ENCODE assay signal across 26 mouse cellular contexts in genomic region chr5:122011289-122011688, GRCm38 (mm10). TPM values are rescaled to one million over a fixed set of nuclear protein-coding genes. Genes with fewer than 3 reads are reported as not detected.
A peak's percentile ranks its signal among the peaks of the same experiment; 100 is the strongest.
DNase-seq lines count a peak whose midpoint lies in the region; ATAC-seq lines count a peak whose summit lies in the region.
"Had no signal": no experiment of that assay in that cellular context is flagged by ENCODE, and none has a peak within 500 bp of the region (broad histone marks: within the 10 kb centered on the region; RNA-seq: fewer than 3 reads in every experiment).

No protein-coding gene starts in this region.

- no peak overlapping the region for H3K4me2 ChIP-seq in kidney, embryonic 15.5 days
- no peak overlapping the region for H3K4me2 ChIP-seq in embryonic facial prominence, embryonic 11.5 days (ENCODE audit: low read depth, low read length)
- H3K4me2 ChIP-seq: forebrain, embryonic 13.5 days; liver, embryonic 13.5 days; midbrain, embryonic 15.5 days had no signal

- H3K9ac ChIP-seq in kidney, embryonic 15.5 days, result no peak overlapping the region
- no peak overlapping the region for H3K9ac ChIP-seq in embryonic facial prominence, embryonic 11.5 days (replicated peaks; ENCODE audit: low read length)
- H3K9ac ChIP-seq: forebrain, embryonic 13.5 days; liver, embryonic 13.5 days; midbrain, embryonic 15.5 days had no signal

- H3K4me1 ChIP-seq in kidney, embryonic 15.5 days, result peaks cover 6% of the 10 kb centered on the region
- no peaks in the 10 kb centered on the region for H3K4me1 ChIP-seq in embryonic facial prominence, embryonic 11.5 days (ENCODE audit: control insufficient read depth, insufficient read depth, low read length)
- H3K4me1 ChIP-seq: forebrain, embryonic 13.5 days; midbrain, embryonic 15.5 days had no signal

- WGBS in kidney, embryonic 15.5 days, result 34% methylated on average over 9 of the region's 9 CpGs
- WGBS in embryonic facial prominence, embryonic 11.5 days, result 25% methylated on average over 9 of the region's 9 CpGs

- H3K36me3 ChIP-seq in kidney, embryonic 15.5 days, result peaks cover 5% of the 10 kb centered on the region; the same call in 1 of the 2 replicates
- H3K36me3 ChIP-seq in embryonic facial prominence, embryonic 11.5 days (replicated peaks; ENCODE audit: control insufficient read depth, insufficient read depth, low read depth, low read length), result no peaks in the 10 kb centered on the region
- H3K36me3 ChIP-seq: liver, embryonic 13.5 days; midbrain, embryonic 15.5 days had no signal

- peaks cover 5% of the 10 kb centered on the region; the same call in 1 of the 2 replicates for H3K9me3 ChIP-seq in kidney, embryonic 15.5 days (replicated peaks)
- H3K9me3 ChIP-seq in embryonic facial prominence, embryonic 11.5 days (replicated peaks; ENCODE audit: control insufficient read depth, low read length), result no peaks in the 10 kb centered on the region
- H3K9me3 ChIP-seq: heart, embryonic 10.5 days had no signal

- no peak overlapping the region for H3K27ac ChIP-seq in kidney, embryonic 15.5 days
- H3K27ac ChIP-seq in embryonic facial prominence, embryonic 11.5 days (replicated peaks; ENCODE audit: low read depth, low read length), result no peak overlapping the region
- H3K27ac ChIP-seq: forebrain, embryonic 13.5 days; gastrocnemius, adult 2 months; heart, embryonic 10.5 days; liver, embryonic 13.5 days; midbrain, embryonic 15.5 days had no signal

- no peak overlapping the region for H3K4me3 ChIP-seq in kidney, embryonic 15.5 days (replicated peaks)
- H3K4me3 ChIP-seq in embryonic facial prominence, embryonic 11.5 days (ENCODE audit: low read depth, low read length), result no peak overlapping the region
- H3K4me3 ChIP-seq: forebrain, embryonic 13.5 days; gastrocnemius, adult 2 months; heart, embryonic 10.5 days; liver, embryonic 13.5 days; midbrain, embryonic 15.5 days; myocyte had no signal

- DNase-seq in kidney, adult 9 months, result no peak
- peak; percentile 75 for DNase-seq in ZHBTc4 (ENCODE audit: low read depth, low spot score)
- DNase-seq in embryonic facial prominence, embryonic 11.5 days (ENCODE audit: low spot score), result peak; percentile 32
- peak; percentile 8 for DNase-seq in yolk sac, embryonic 10.5 days (ENCODE audit: low spot score)
- no peak for DNase-seq in lung, postnatal 14 days
- DNase-seq: adrenal gland, adult 8-10 months; cerebellum, adult 18-20 months; cerebellum, postnatal 14 days; gastrocnemius, adult 2 months; heart, postnatal 4 days; kidney, postnatal 36 days; layer of hippocampus, postnatal 36 days; liver, embryonic 13.5 days; lung, adult 2 months; right cerebral cortex, postnatal 25 days; spleen, adult 18-20 months; thymus, adult 18-20 months; thymus, postnatal 36 days had no signal

- H3K27me3 ChIP-seq in kidney, embryonic 15.5 days, result no peaks in the 10 kb centered on the region
- H3K27me3 ChIP-seq in embryonic facial prominence, embryonic 11.5 days (ENCODE audit: control insufficient read depth, insufficient read depth, low read length), result no peaks in the 10 kb centered on the region
- H3K27me3 ChIP-seq: forebrain, embryonic 13.5 days; liver, embryonic 13.5 days; midbrain, embryonic 15.5 days had no signal

- ATAC-seq in kidney, embryonic 15.5 days (replicated peaks; ENCODE audit: low FRiP score), result 0 out of 2 replicates have a peak, but pooled peaks have one; percentile 33
- ATAC-seq in embryonic facial prominence, embryonic 11.5 days (replicated peaks; ENCODE audit: insufficient number of reproducible peaks, low FRiP score, low TSS enrichment, low read depth), result no peak
- ATAC-seq in megakaryocyte-erythroid progenitor cell, adult 5-6 weeks (replicated peaks; ENCODE audit: low FRiP score, low TSS enrichment, poor library complexity, severe bottlenecking), result no peak
- ATAC-seq: forebrain, embryonic 13.5 days; hindbrain, embryonic 16.5 days; intestine, embryonic 16.5 days; midbrain, embryonic 15.5 days had no signal

RNA-seq across cellular contexts. Expression of gene Cux2, which starts 38.6 kb away (rescaled TPM):
- polyA plus RNA-seq in kidney, embryonic 15.5 days (2015; fragmentation: Nextera tagmentation; extraction: Ambion mirVana), result 8.7 and 9.9 TPM in 2 replicates
- 4.5 and 6.2 TPM in 2 replicates for polyA plus RNA-seq in embryonic facial prominence, embryonic 11.5 days (2014; fragmentation: Nextera tagmentation; extraction: Ambion mirVana)
- not detected in 2 replicates for total RNA-seq in megakaryocyte-erythroid progenitor cell, adult 5-6 weeks (2014; fragmentation: Nextera tagmentation)
- not detected in 2 replicates for total RNA-seq in megakaryocyte-erythroid progenitor cell, adult 5-6 weeks (2017)

Comparison
In these comparisons a context has a peak if more than half of its experiments do, and no peak if none do; other contexts are left out.
1. DNase-seq: peak in ZHBTc4 (single experiment), embryonic facial prominence, embryonic 11.5 days (single experiment) and yolk sac, embryonic 10.5 days (single experiment); none in kidney, adult 9 months (single experiment) and lung, postnatal 14 days (single experiment).